Mouse (Mus musculus) lung, postnatal 36 days (tissue): ENCODE data around the gene Mrpl58.
"Not testable (repeated sequence)": the region's sequence is repeated elsewhere in the genome, so short reads cannot be mapped to it uniquely, and the experiment has no call there.

Source experiments
- DNase-seq: peaks from one replicate; pipeline ENCODE4 v3.0.0; 2022; ENCODE audit warnings: mixed read lengths

Gene Mrpl58

GRCm38 (mm10) chr11:115383701-115384474 is 19.7 kb upstream of the Mrpl58 start:
- DNase-seq: peak; percentile 58

- no peak for DNase-seq
Measured at GRCm38 (mm10) chr11:115384587-115384986, 19.0 kb upstream of the Mrpl58 start.

- DNase-seq: not testable (repeated sequence)
Measured at GRCm38 (mm10) chr11:115386859-115387258, 16.7 kb upstream of the Mrpl58 start.

GRCm38 (mm10) chr11:115391358-115391757 is 12.2 kb upstream of the Mrpl58 start:
- DNase-seq: no peak

GRCm38 (mm10) chr11:115393721-115394325 is 9.7 kb upstream of the Mrpl58 start:
- DNase-seq: no peak

GRCm38 (mm10) chr11:115398085-115398484 is 5.5 kb upstream of the Mrpl58 start:
- DNase-seq: no peak

GRCm38 (mm10) chr11:115400126-115400525 is 3.4 kb upstream of the Mrpl58 start:
- DNase-seq: no peak

GRCm38 (mm10) chr11:115400630-115401391 is 2.7 kb upstream of the Mrpl58 start:
- no peak for DNase-seq

- no peak for DNase-seq
Measured at GRCm38 (mm10) chr11:115405723-115406122, 2.2 kb downstream of the Mrpl58 start.

- peak; percentile 15 for DNase-seq
Measured at GRCm38 (mm10) chr11:115406858-115407401, 3.4 kb downstream of the Mrpl58 start.

GRCm38 (mm10) chr11:115408266-115408920 is 4.8 kb downstream of the Mrpl58 start:
- peak; percentile 16 for DNase-seq

GRCm38 (mm10) chr11:115409556-115409955 is 6.0 kb downstream of the Mrpl58 start:
- no peak for DNase-seq

GRCm38 (mm10) chr11:115419531-115420237 is 16.1 kb downstream of the Mrpl58 start, which contains the start of the genes Atp5h and Kctd2:
Gene Atp5h, minus strand, starts transcription at chr11:115419962.
Gene Kctd2, plus strand, starts transcription at chr11:115420128.
- DNase-seq: peak; percentile 97

- DNase-seq: peak; percentile 69
Measured at GRCm38 (mm10) chr11:115420336-115421190, 17.0 kb downstream of the Mrpl58 start.

GRCm38 (mm10) chr11:115421328-115421727 is 17.8 kb downstream of the Mrpl58 start:
- no peak for DNase-seq

GRCm38 (mm10) chr11:115421972-115422371 is 18.4 kb downstream of the Mrpl58 start:
- DNase-seq: no peak

- no peak for DNase-seq
Measured at GRCm38 (mm10) chr11:115423091-115423490, 19.5 kb downstream of the Mrpl58 start.

GRCm38 (mm10) chr11:115424666-115425065 is 21.1 kb downstream of the Mrpl58 start:
- no peak for DNase-seq

- DNase-seq: no peak
Measured at GRCm38 (mm10) chr11:115425671-115426070, 22.1 kb downstream of the Mrpl58 start.

- peak; percentile 88 for DNase-seq
Measured at GRCm38 (mm10) chr11:115427482-115428331, 24.2 kb downstream of the Mrpl58 start.
